Mouse (Mus musculus) intestine, embryonic 16.5 days (tissue): Measurements from ENCODE around the gene Gm45521. TPM values are rescaled to one million over a fixed set of nuclear protein-coding genes. Genes with fewer than 3 reads are reported as not detected.
"Not testable (repeated sequence)": the region's sequence is repeated elsewhere in the genome, so short reads cannot be mapped to it uniquely, and the experiment has no call there.

ENCODE experiments used
- ATAC-seq: fragments of 200-750 bp; cut with Nextera tagmentation; 2 replicates; pipeline ENCODE4 v1.8.0; 2017; ENCODE audit warnings: moderate TSS enrichment, moderate library complexity
- H3K27ac ChIP-seq: fragments of 300-500 bp; sonication (generic); 2 replicates; pipeline ENCODE4 v1.5.1; 2014; ENCODE audit warnings: mild to moderate bottlenecking, low read length
- H3K27me3 ChIP-seq: fragments of 300-500 bp; sonication (generic); replicated peaks from 2 replicates; pipeline ENCODE4 v1.6.1; 2014; ENCODE audit warnings: low read length, control low read depth, mixed read lengths; ENCODE audit not compliant: control insufficient read depth, insufficient read depth
- H3K36me3 ChIP-seq: fragments of 300-500 bp; sonication (generic); 2 replicates; pipeline ENCODE4 v1.6.1; 2014; ENCODE audit warnings: low read length, control low read depth; ENCODE audit not compliant: control insufficient read depth, insufficient read depth
- H3K4me1 ChIP-seq: fragments of 300-500 bp; sonication (generic); 2 replicates; pipeline ENCODE4 v1.6.1; 2014; ENCODE audit warnings: low read length, control low read depth, mixed read lengths; ENCODE audit not compliant: control insufficient read depth, insufficient read depth
- H3K4me2 ChIP-seq: fragments of 300-500 bp; sonication (generic); 2 replicates; pipeline ENCODE4 v1.6.1; 2014; ENCODE audit warnings: low read depth, low read length, control low read depth
- H3K4me3 ChIP-seq: fragments of 300-500 bp; sonication (generic); 2 replicates; pipeline ENCODE4 v1.5.1; 2014; ENCODE audit warnings: mild to moderate bottlenecking, low read length
- H3K9ac ChIP-seq: fragments of 300-500 bp; sonication (generic); 2 replicates; pipeline ENCODE4 v1.6.1; 2014; ENCODE audit warnings: low read depth, low read length
- H3K9me3 ChIP-seq: fragments of 300-500 bp; sonication (generic); 2 replicates; pipeline ENCODE4 v1.6.1; 2016; ENCODE audit warnings: low read length, control low read depth; ENCODE audit not compliant: control insufficient read depth
- WGBS: fragments of 180-500 bp; shearing (Covaris S2); extraction: QIAGEN DNeasy Blood & Tissue Kit; methylation state at CpG from one replicate; pipeline ENCODE4 v1.1.7; 2014; 5-methylcytosine and 5-hydroxymethylcytosine counted together
- polyA plus RNA-seq: library from polyadenylated mRNA; unstranded; fragments of >200 nt; fragmentation: Nextera tagmentation; extraction: Ambion mirVana; gene quantifications from 2 replicates; pipeline ENCODE4 v1.2.1, GENCODE M21; 2015

Gm45521 gene
- polyA plus RNA-seq, 1 experiment from 2014 or later = not detected

GRCm38 (mm10) chr14:8000831-8001685 is 44.0 kb downstream of the Gm45521 start:
- no peaks in the 10 kb centered on the region for H3K9me3 ChIP-seq
- H3K4me2 ChIP-seq = no peak overlapping the region
- no peak overlapping the region for H3K9ac ChIP-seq
- H3K4me3 ChIP-seq = no peak overlapping the region
- H3K27me3 ChIP-seq = peaks cover 12% of the 10 kb centered on the region; the same call in 1 of the 2 replicates
- H3K36me3 ChIP-seq = no peaks in the 10 kb centered on the region
- no peak for ATAC-seq
- peaks cover 8% of the 10 kb centered on the region for H3K4me1 ChIP-seq
- 29% methylated on average over 17 of the region's 17 CpGs for WGBS
- H3K27ac ChIP-seq = no peak overlapping the region

GRCm38 (mm10) chr14:8002432-8003092 is 45.5 kb downstream of the Gm45521 start, which contains the start of gene Abhd6:
TSS of gene Abhd6 (plus strand) at chr14:8002902.
- H3K36me3 ChIP-seq = no peaks in the 10 kb centered on the region
- ATAC-seq = peak; percentile 89
- H3K27me3 ChIP-seq = peaks cover 12% of the 10 kb centered on the region; the same call in 1 of the 2 replicates
- peaks cover 8% of the 10 kb centered on the region for H3K4me1 ChIP-seq
- no peaks in the 10 kb centered on the region for H3K9me3 ChIP-seq
- peak within 1 kb of the TSS; percentile 65 for H3K9ac ChIP-seq
- WGBS = under 1% methylated on average over 37 of the region's 38 CpGs
- H3K4me2 ChIP-seq = peak within 1 kb of the TSS; percentile 93
- H3K27ac ChIP-seq = no peak within 1 kb of the TSS
- H3K4me3 ChIP-seq = peak within 1 kb of the TSS; percentile 65

DNA sequence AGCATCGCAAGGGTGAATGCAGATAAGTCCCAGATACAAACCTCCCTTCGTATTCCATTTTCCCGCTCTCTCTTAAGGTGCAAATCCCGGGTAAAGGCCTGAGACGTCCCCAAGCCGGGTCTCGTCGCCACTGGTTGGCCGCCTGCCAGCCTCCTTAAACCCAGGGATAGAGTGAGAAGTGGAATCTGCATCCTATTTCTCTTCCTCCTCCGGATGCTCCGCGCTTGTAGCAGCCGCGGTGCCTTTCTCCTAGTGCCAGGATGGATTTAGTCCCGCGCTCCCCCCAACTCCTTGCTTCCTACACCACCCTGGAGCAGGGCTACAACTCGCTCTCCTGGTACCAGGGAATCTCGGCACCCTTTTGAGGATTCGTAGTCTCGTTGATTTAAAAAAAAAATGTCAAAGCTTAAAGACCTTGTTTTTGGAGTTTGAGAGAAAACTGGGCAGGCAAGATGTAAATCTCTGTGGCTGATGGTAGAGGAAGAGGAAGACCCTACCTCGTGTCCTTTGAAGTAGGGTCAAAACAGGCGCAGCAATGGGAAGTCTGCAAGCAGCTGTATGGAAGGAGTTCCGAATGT is 46.1 kb downstream of the Gm45521 start:
- H3K9me3 ChIP-seq = no peaks in the 10 kb centered on the region
- peak; percentile 58 for ATAC-seq
- peak overlapping the region; percentile 65 for H3K9ac ChIP-seq
- peak overlapping the region; percentile 65 for H3K4me3 ChIP-seq
- under 1% methylated on average over 23 of the region's 23 CpGs for WGBS
- peaks cover 12% of the 10 kb centered on the region; the same call in 1 of the 2 replicates for H3K27me3 ChIP-seq
- H3K36me3 ChIP-seq = no peaks in the 10 kb centered on the region
- peak overlapping the region; percentile 93 for H3K4me2 ChIP-seq
- peaks cover 8% of the 10 kb centered on the region for H3K4me1 ChIP-seq
- no peak overlapping the region for H3K27ac ChIP-seq

GRCm38 (mm10) chr14:8003727-8004670 is 46.9 kb downstream of the Gm45521 start:
- Histone ChIP-seq H3K4me1 (peaks cover 8% of the 10 kb centered on the region), H3K27me3 (peaks cover 12% of the 10 kb centered on the region; the same call in 1 of the 2 replicates), H3K9me3 (no peaks in the 10 kb centered on the region), H3K27ac (no peak overlapping the region), H3K4me2 (peak overlapping the region; percentile 93), H3K4me3 (peak overlapping the region; percentile 65), H3K9ac (peak overlapping the region; percentile 65; the same call in 1 of the 2 replicates), H3K36me3 (no peaks in the 10 kb centered on the region)
- whole genome bisulfite sequencing = 36% methylated on average over 18 of the region's 18 CpGs
- ATAC-seq = no peak

GRCm38 (mm10) chr14:8006061-8006460 is 49.0 kb downstream of the Gm45521 start:
- WGBS = 68% methylated on average over 3 of the region's 3 CpGs

DNA sequence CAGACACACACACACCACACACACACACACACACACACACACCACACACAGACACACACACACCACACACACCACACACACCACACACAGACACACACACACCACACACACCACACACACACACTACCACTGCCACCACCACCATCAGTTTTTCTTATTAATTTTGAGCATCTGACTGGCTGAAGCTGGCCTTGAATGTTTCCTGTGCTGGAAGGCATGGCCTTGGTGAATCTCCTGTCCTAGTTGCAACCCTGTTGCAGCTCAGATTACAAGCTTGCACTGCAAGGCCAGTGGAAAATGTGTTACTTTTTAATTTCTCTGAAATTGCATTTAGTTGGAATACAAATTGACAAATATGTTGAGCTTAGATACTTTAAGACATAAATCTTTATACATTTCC is 50.0 kb downstream of the Gm45521 start:
- Histone ChIP-seq H3K4me3 (no peak overlapping the region), H3K4me2 (no peak overlapping the region), H3K4me1 (peaks cover 8% of the 10 kb centered on the region), H3K9me3 (no peaks in the 10 kb centered on the region), H3K9ac (no peak overlapping the region), H3K36me3 (no peaks in the 10 kb centered on the region), H3K27ac (no peak overlapping the region), H3K27me3 (peaks cover under 1% of the 10 kb centered on the region; the same call in 1 of the 2 replicates)
- ATAC-seq = no peak

More at GRCm38 (mm10) chr14:8006061-8006460, 49.0 kb downstream of the Gm45521 start:
- not testable (repeated sequence) for H3K4me2 ChIP-seq, ATAC-seq, H3K36me3 ChIP-seq, H3K9ac ChIP-seq, H3K4me3 ChIP-seq, H3K27me3 ChIP-seq, H3K27ac ChIP-seq, H3K4me1 ChIP-seq, H3K9me3 ChIP-seq

DNA sequence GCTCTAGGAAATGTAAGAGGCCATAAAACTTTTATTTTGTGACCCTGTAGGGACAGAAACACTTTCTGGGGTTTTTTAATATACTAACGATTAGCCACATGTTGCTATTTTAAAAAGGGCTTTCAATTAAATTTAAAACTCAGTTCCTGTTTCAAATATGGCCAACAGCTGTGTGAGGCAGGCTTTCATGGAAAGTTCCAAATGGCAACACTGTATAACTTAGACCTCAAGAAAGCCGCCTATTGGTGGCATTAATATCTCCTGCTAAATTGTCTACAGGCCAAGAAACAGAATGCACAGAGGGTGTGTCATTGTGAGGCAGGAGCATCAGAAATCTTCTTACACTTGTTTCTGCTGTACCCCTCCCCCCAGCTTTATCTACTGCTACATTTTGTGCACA is 50.4 kb downstream of the Gm45521 start:
- Histone ChIP-seq H3K36me3 (no peaks in the 10 kb centered on the region), H3K27me3 (no peaks in the 10 kb centered on the region), H3K4me3 (no peak overlapping the region), H3K4me2 (no peak overlapping the region), H3K4me1 (peaks cover 8% of the 10 kb centered on the region), H3K27ac (no peak overlapping the region), H3K9ac (no peak overlapping the region), H3K9me3 (no peaks in the 10 kb centered on the region)
- no peak for ATAC-seq
- 71% methylated on average over 2 of the region's 2 CpGs for WGBS

DNA sequence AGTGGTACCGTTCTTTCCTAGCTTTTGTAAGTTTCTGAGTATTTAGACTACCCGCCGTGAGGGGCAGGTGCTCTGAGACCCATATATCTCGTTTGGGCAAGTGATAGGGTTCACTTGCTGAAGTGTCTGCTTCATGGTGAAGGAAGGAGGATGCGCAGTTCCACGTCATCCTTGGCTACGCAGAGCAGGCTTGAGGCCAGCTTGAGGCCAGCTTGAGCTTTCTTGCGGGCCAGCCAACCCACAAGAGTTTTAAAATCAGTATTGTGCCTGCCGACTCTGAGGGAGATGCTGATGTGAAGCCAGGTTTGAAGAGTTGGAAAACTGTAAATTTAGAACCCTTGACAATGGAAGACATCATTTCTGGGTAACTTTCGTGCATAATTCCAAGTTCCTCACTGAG is 50.8 kb downstream of the Gm45521 start:
- Histone ChIP-seq H3K9me3 (no peaks in the 10 kb centered on the region), H3K4me1 (peaks cover 8% of the 10 kb centered on the region), H3K9ac (no peak overlapping the region), H3K36me3 (no peaks in the 10 kb centered on the region), H3K27ac (no peak overlapping the region), H3K4me3 (no peak overlapping the region), H3K4me2 (no peak overlapping the region), H3K27me3 (no peaks in the 10 kb centered on the region)
- 83% methylated on average over 10 of the region's 10 CpGs for WGBS
- no peak for ATAC-seq
